Mouse (Mus musculus): Measurements from ENCODE around the gene Wnt3.

The Wnt3 gene

GRCm38 (mm10) chr11:103840834-103841233 lies 66.9 kb downstream of the Wnt3 start:
- DNase-seq (ENCODE audit: inconsistent ontology term), result no peak

- no peak for DNase-seq (ENCODE audit: inconsistent ontology term)
Observed at GRCm38 (mm10) chr11:103848287-103848686, 74.3 kb downstream of the Wnt3 start.

- DNase-seq (ENCODE audit: inconsistent ontology term), result no peak
Observed at GRCm38 (mm10) chr11:103852590-103853283, 78.8 kb downstream of the Wnt3 start.

- DNase-seq (ENCODE audit: inconsistent ontology term), result no peak
Observed at GRCm38 (mm10) chr11:103853284-103853920, 79.5 kb downstream of the Wnt3 start.

GRCm38 (mm10) chr11:103854294-103854693 lies 80.3 kb downstream of the Wnt3 start:
- DNase-seq (ENCODE audit: inconsistent ontology term), result no peak

- no peak for DNase-seq (ENCODE audit: inconsistent ontology term)
Observed at GRCm38 (mm10) chr11:103856641-103857040, 82.7 kb downstream of the Wnt3 start.

- DNase-seq (ENCODE audit: inconsistent ontology term), result no peak
Observed at GRCm38 (mm10) chr11:103858760-103859159, 84.8 kb downstream of the Wnt3 start.

GRCm38 (mm10) chr11:103859933-103860610 lies 86.1 kb downstream of the Wnt3 start:
- no peak for DNase-seq (ENCODE audit: inconsistent ontology term)

GRCm38 (mm10) chr11:103862951-103863350 lies 89.0 kb downstream of the Wnt3 start:
- no peak for DNase-seq (ENCODE audit: inconsistent ontology term)

- DNase-seq (ENCODE audit: inconsistent ontology term), result no peak
Observed at GRCm38 (mm10) chr11:103864486-103864885, 90.5 kb downstream of the Wnt3 start.

GRCm38 (mm10) chr11:103865346-103865745 lies 91.4 kb downstream of the Wnt3 start:
- no peak for DNase-seq (ENCODE audit: inconsistent ontology term)
